Mouse (Mus musculus) ES-Bruce4 (cell line): ENCODE data around the gene Tshz2.

Experiments
- CTCF ChIP-seq: IDR thresholded peaks from one replicate; pipeline ENCODE4 v1.8.1; 2011; ENCODE audit warnings: low read depth, low read length
- EP300 ChIP-seq: IDR thresholded peaks from 2 replicates; pipeline ENCODE4 v1.6.1; 2011; ENCODE audit warnings: low read depth, low read length; ENCODE audit not compliant: insufficient read depth
- POLR2A ChIP-seq: IDR thresholded peaks from one replicate; pipeline ENCODE4 v1.8.1; 2011; ENCODE audit warnings: low read length; ENCODE audit not compliant: insufficient read depth

DNA sequence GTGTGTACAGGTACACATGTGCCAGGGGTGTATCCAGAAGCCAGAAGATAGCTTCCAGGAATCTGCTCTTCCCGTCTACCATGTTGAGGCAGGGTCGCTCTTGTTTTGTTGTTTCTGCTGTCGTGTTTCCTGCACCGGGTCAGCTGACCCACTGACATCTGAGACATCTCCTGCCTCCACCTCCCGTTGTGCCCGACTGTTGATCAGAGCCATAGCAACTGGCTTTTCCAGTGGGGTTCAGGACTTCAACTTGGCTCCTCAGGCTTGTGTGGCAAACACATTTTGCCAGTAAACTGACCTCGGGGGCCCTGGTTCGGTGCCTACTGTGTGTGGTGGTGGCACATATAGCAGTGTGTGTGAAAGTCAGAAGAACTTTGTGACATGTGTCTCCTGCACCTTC, 129.5 kb downstream of the Tshz2 start:
- TF ChIP-seq POLR2A (no peak), CTCF (no peak), EP300 (no peak)
